Mouse (Mus musculus) olfactory bulb, adult 2 months (tissue): ENCODE measurements around the gene Kcnj6. TPM values are rescaled to one million over a fixed set of nuclear protein-coding genes. Genes with fewer than 3 reads are reported as not detected.

Experiments used
- H3K27ac ChIP-seq: fragments of 200-500 bp; 2 replicates; pipeline ENCODE4 v1.5.1; 2012; ENCODE audit warnings: low read depth, low read length; ENCODE audit not compliant: insufficient read depth
- H3K4me1 ChIP-seq: fragments of 200-500 bp; 2 replicates; pipeline ENCODE4 v1.6.1; 2012; ENCODE audit warnings: low read length; ENCODE audit not compliant: control insufficient read depth, insufficient read depth
- H3K4me3 ChIP-seq: fragments of 200-500 bp; 2 replicates; pipeline ENCODE4 v1.5.1; 2012; ENCODE audit warnings: mild to moderate bottlenecking, low read depth, low read length, moderate library complexity; ENCODE audit not compliant: insufficient read depth
- CTCF ChIP-seq: fragments of 200-500 bp; IDR thresholded peaks from 2 replicates; pipeline ENCODE4 v1.5.1; 2012; ENCODE audit warnings: low read depth, mild to moderate bottlenecking, low read length, moderate library complexity; ENCODE audit not compliant: insufficient read depth
- POLR2A ChIP-seq: fragments of 200-500 bp; IDR thresholded peaks from 2 replicates; pipeline ENCODE4 v1.6.1; 2012; ENCODE audit warnings: mild to moderate bottlenecking, low read depth, low read length, moderate library complexity; ENCODE audit not compliant: insufficient read depth
- WGBS: fragments of 180-500 bp; shearing (Covaris S2); methylation state at CpG from one replicate; pipeline ENCODE4 v1.1.7; 2018; 5-methylcytosine and 5-hydroxymethylcytosine counted together
- polyA plus RNA-seq: library from polyadenylated mRNA; stranded (reverse); fragments of >200 nt; gene quantifications from 2 replicates; pipeline ENCODE4 v1.2.4, GENCODE M21; 2012; ENCODE audit warnings: low replicate concordance; ENCODE audit not compliant: missing spikeins, insufficient read depth, insufficient read length

The Kcnj6 gene
- polyA plus RNA-seq, 1 experiment = not detected

GRCm38 (mm10) chr16:94990114-94990513, 7.4 kb downstream of the Kcnj6 start:
- no peak overlapping the region for H3K4me3 ChIP-seq
- no peak for TF ChIP-seq POLR2A
- TF ChIP-seq CTCF = no peak
- 29% methylated on average over 2 of the region's 2 CpGs for WGBS
- peak overlapping the region; percentile 61; the same call in 1 of the 2 replicates for H3K27ac ChIP-seq
- peaks cover 16% of the 10 kb centered on the region for H3K4me1 ChIP-seq

- H3K4me3 ChIP-seq = no peak overlapping the region
- 57% methylated on average over 9 of the region's 9 CpGs for WGBS
- peaks cover 14% of the 10 kb centered on the region for H3K4me1 ChIP-seq
- TF ChIP-seq POLR2A (no peak), CTCF (no peak)
- no peak overlapping the region for H3K27ac ChIP-seq
Observed at GRCm38 (mm10) chr16:94986731-94987130, 10.8 kb downstream of the Kcnj6 start.

- no peak for TF ChIP-seq CTCF
- TF ChIP-seq POLR2A = no peak
- H3K27ac ChIP-seq = no peak overlapping the region
- no peak overlapping the region for H3K4me3 ChIP-seq
- H3K4me1 ChIP-seq = peaks cover 18% of the 10 kb centered on the region
- WGBS = 88% methylated on average over 3 of the region's 3 CpGs
Observed at GRCm38 (mm10) chr16:94984263-94984662, 13.2 kb downstream of the Kcnj6 start.

GRCm38 (mm10) chr16:94980374-94980773, 17.1 kb downstream of the Kcnj6 start:
- Histone ChIP-seq H3K4me1 (peaks cover 16% of the 10 kb centered on the region), H3K4me3 (no peak overlapping the region), H3K27ac (no peak overlapping the region)
- TF ChIP-seq CTCF = no peak
- no peak for TF ChIP-seq POLR2A
- 74% methylated on average over 2 of the region's 2 CpGs for WGBS

GRCm38 (mm10) chr16:94979499-94979898, 18.0 kb downstream of the Kcnj6 start:
- H3K4me3 ChIP-seq = no peak overlapping the region
- H3K27ac ChIP-seq = no peak overlapping the region
- no peak for TF ChIP-seq POLR2A
- TF ChIP-seq CTCF = no peak
- WGBS = 60% methylated on average over 9 of the region's 9 CpGs
- H3K4me1 ChIP-seq = peaks cover 16% of the 10 kb centered on the region

GRCm38 (mm10) chr16:94972080-94972855, 25.2 kb downstream of the Kcnj6 start:
- peaks cover 12% of the 10 kb centered on the region for H3K4me1 ChIP-seq
- no peak for TF ChIP-seq POLR2A
- no peak for TF ChIP-seq CTCF
- no peak overlapping the region for H3K4me3 ChIP-seq
- H3K27ac ChIP-seq = no peak overlapping the region
- WGBS = 64% methylated on average over 14 of the region's 14 CpGs

GRCm38 (mm10) chr16:94968941-94969340, 28.6 kb downstream of the Kcnj6 start:
- TF ChIP-seq CTCF = no peak
- no peak for TF ChIP-seq POLR2A
- Histone ChIP-seq H3K4me3 (no peak overlapping the region), H3K4me1 (peaks cover 10% of the 10 kb centered on the region), H3K27ac (no peak overlapping the region)
- 39% methylated on average over 6 of the region's 6 CpGs for WGBS

- WGBS = 90% methylated on average over 2 of the region's 2 CpGs
- Histone ChIP-seq H3K4me1 (peaks cover 10% of the 10 kb centered on the region), H3K4me3 (no peak overlapping the region), H3K27ac (no peak overlapping the region)
- TF ChIP-seq POLR2A (no peak), CTCF (no peak)
Observed at GRCm38 (mm10) chr16:94968472-94968871, 29.0 kb downstream of the Kcnj6 start.

- H3K4me3 ChIP-seq = no peak overlapping the region
- H3K4me1 ChIP-seq = peaks cover 4% of the 10 kb centered on the region; the same call in 1 of the 2 replicates
- WGBS = 88% methylated on average over 9 of the region's 9 CpGs
- H3K27ac ChIP-seq = no peak overlapping the region
- TF ChIP-seq POLR2A (no peak), CTCF (no peak)
Observed at GRCm38 (mm10) chr16:94957156-94957828, 40.2 kb downstream of the Kcnj6 start.
